Mouse (Mus musculus) CD8-positive naive resting alpha-beta T cell, adult 57 days (primary cell): ENCODE data around the gene Gpr132. TPM values are rescaled to one million over a fixed set of nuclear protein-coding genes. Genes with fewer than 3 reads are reported as not detected.

Experiments used
- total RNA-seq: library from RNA; stranded (reverse); gene quantifications from one replicate; pipeline ENCODE4 v1.2.4, GENCODE M21; 2023

The Gpr132 gene
- 227 TPM for total RNA-seq

GRCm38 (mm10) chr12:112868178-112869087, at the start of gene Gpr132:
Gene Gpr132, minus strand, starts transcription at chr12:112868228.

DNA sequence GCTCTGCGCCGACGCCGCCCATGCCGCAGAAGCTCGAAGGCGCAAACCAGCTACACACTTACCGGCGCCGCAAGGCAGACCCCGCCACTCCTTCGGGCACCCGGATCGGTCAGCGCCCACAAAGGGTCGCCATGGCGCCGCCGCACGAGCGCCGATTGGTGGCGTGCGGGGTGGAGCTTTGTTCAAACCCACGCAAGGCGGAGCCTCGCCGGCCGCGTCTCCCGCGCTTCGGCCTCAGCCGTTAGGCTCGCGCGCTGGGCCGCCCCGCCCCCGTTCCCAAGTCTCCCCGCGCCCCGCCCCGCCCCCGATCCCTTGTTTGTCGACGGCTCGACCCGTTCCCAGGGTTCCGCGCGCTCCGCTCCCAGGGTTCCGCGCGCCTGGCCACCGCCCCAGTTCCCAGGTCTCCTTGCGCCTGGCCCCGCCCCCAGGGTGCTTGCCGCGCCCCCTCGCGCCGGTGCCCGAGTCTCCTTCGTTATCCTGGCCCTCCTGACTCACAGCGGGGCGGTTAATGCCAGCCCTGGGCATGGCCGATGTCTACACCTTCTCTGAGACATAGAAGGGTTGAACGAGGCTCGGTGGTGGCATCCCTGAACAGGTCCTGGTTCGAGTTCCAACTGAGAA, 38.7 kb downstream of the Gpr132 start, which contains the start of gene Cdca4:
TSS of gene Cdca4 (minus strand) at position 180 of the 621 bp plus-strand sequence.

GRCm38 (mm10) chr12:112808587-112809364, 59.3 kb downstream of the Gpr132 start, which contains the start of gene Clba1:
Gene Clba1, plus strand, starts transcription at chr12:112808937.

GRCm38 (mm10) chr12:112801864-112802846, 65.9 kb downstream of the Gpr132 start, which contains the start of gene Ahnak2:
Gene Ahnak2, minus strand, starts transcription at chr12:112802657.

Other genes with a start within 250 kb of the Gpr132 start
- gene Adssl1, start 248.2 kb downstream of the Gpr132 start, total RNA-seq: 1.5 TPM
- gene Siva1, start 223.5 kb downstream of the Gpr132 start, total RNA-seq: 20.4 TPM
- 74.5 TPM for gene Akt1, start 193.3 kb downstream of the Gpr132 start, total RNA-seq
- 3.1 TPM for gene Zbtb42, start 189.4 kb downstream of the Gpr132 start, total RNA-seq
- gene Cep170b, start 147.8 kb downstream of the Gpr132 start, total RNA-seq: 10.2 TPM
- 24.4 TPM for gene Pld4, start 107.6 kb downstream of the Gpr132 start, total RNA-seq
- gene Ahnak2, start 65.6 kb downstream of the Gpr132 start, total RNA-seq: not detected
- not detected for gene Clba1, start 59.3 kb downstream of the Gpr132 start, total RNA-seq
- gene Cdca4, start 38.8 kb downstream of the Gpr132 start, total RNA-seq: 33.8 TPM
- gene Jag2, start 61.5 kb upstream of the Gpr132 start, total RNA-seq: 8.6 TPM
- 19.4 TPM for gene Nudt14, start 73.9 kb upstream of the Gpr132 start, total RNA-seq
- gene Btbd6, start 108.3 kb upstream of the Gpr132 start, total RNA-seq: 33.3 TPM
- 200 TPM for gene Brf1, start 132.5 kb upstream of the Gpr132 start, total RNA-seq
- gene Pacs2, start 146.3 kb upstream of the Gpr132 start, total RNA-seq: 92.2 TPM
- gene Tex22, start 206.3 kb upstream of the Gpr132 start, total RNA-seq: 1.5 TPM
- gene Mta1, start 230.1 kb upstream of the Gpr132 start, total RNA-seq: 91.0 TPM